Mouse (Mus musculus) brain, embryonic 14.5 days (tissue): ENCODE results near the gene Ccdc69.

Experiments used
- CTCF ChIP-seq: fragments of 200-500 bp; IDR thresholded peaks from 2 replicates; pipeline ENCODE4 v1.5.1; 2012; ENCODE audit warnings: inconsistent platforms, mild to moderate bottlenecking, moderate library complexity, borderline replicate concordance; ENCODE audit not compliant: insufficient read depth, insufficient read length; ENCODE audit errors: extremely low read depth
- POLR2A ChIP-seq: fragments of 200-500 bp; IDR thresholded peaks from 2 replicates; pipeline ENCODE4 v1.6.1; 2012; ENCODE audit warnings: mild to moderate bottlenecking, inconsistent platforms, borderline replicate concordance; ENCODE audit not compliant: poor library complexity, insufficient read depth, insufficient read length, severe bottlenecking; ENCODE audit errors: extremely low read depth

DNA sequence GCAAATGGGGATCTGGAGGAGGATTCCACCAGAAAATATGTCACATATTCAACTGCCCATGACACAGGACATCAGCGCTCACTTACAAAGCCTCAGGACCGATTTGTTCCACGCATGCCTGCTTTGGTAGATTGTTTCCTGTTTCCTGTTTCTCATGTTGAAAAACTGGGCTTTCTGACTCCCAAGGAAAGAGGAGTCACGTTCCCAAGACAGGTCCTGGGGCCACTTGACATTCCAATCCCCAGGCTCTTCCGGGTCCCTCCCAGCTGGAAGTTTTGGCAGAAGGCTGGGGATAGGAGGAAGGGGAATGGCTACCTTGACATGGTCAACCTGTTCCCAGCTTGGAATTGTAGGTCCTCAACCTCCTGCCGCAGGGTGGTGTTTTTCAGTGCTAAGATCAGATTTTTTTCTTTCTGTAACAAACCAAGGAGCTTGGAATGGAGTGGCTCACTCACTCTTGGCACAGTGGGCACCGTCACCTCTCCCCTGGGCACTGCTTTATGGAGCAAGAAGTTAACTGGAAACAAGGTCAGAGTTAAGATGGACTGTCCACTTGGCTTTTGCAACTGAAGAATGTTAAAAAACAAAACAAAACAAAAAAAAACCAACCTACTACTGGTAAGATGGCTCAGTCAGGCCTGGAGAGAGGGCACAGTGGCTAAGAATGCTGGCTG is 27.0 kb downstream of the Ccdc69 start:
- TF ChIP-seq CTCF (no peak), POLR2A (no peak)
